Mouse (Mus musculus): ENCODE measurements around the gene Ipo9. TPM values are rescaled to one million over a fixed set of nuclear protein-coding genes. Genes with fewer than 3 reads are reported as not detected.
A peak's percentile ranks its signal among the peaks of the same experiment; 100 is the strongest.
"Not testable (repeated sequence)": the region's sequence is repeated elsewhere in the genome, so short reads cannot be mapped to it uniquely, and the experiment has no call there.

The Ipo9 gene
- polyA plus RNA-seq, 1 experiment from 2014 or later, result 123 TPM

- Histone ChIP-seq H3K4me1 (peaks cover 35% of the 10 kb centered on the region), H3K27ac (no peak overlapping the region), H3K4me3 (no peak overlapping the region), H3K9ac (no peak overlapping the region), H3K27me3 (no peaks in the 10 kb centered on the region), H3K4me2 (no peak overlapping the region), H3K9me3 (no peaks in the 10 kb centered on the region), H3K36me3 (peaks cover 30% of the 10 kb centered on the region)
- 91% methylated on average over 10 of the region's 10 CpGs for WGBS
- no peak for ATAC-seq (ENCODE audit: borderline replicate concordance, extremely low read depth, low FRiP score, low TSS enrichment)
These were observed 3.7 kb downstream of the Ipo9 start for GRCm38 (mm10) chr1:135426645-135427044.

- 0 out of 2 replicates have a peak, but pooled peaks cover 10% of the 10 kb centered on the region for H3K4me1 ChIP-seq
- no peak overlapping the region for H3K4me3 ChIP-seq
- WGBS, result 87% methylated on average over 6 of the region's 6 CpGs
- no peaks in the 10 kb centered on the region for H3K27me3 ChIP-seq
- no peak overlapping the region for H3K27ac ChIP-seq
- ATAC-seq (ENCODE audit: borderline replicate concordance, extremely low read depth, low FRiP score, low TSS enrichment), result no peak
- H3K4me2 ChIP-seq, result no peak overlapping the region
- H3K9me3 ChIP-seq, result no peaks in the 10 kb centered on the region
- H3K36me3 ChIP-seq, result peaks cover 52% of the 10 kb centered on the region
- no peak overlapping the region for H3K9ac ChIP-seq
These were observed 7.5 kb downstream of the Ipo9 start for GRCm38 (mm10) chr1:135422772-135423171.

GRCm38 (mm10) chr1:135413996-135414395, 16.3 kb downstream of the Ipo9 start:
- no peak for ATAC-seq (ENCODE audit: borderline replicate concordance, extremely low read depth, low FRiP score, low TSS enrichment)
- no peak overlapping the region for H3K4me3 ChIP-seq
- H3K4me2 ChIP-seq, result no peak overlapping the region
- no peak overlapping the region for H3K27ac ChIP-seq
- no peaks in the 10 kb centered on the region for H3K27me3 ChIP-seq
- H3K9me3 ChIP-seq, result no peaks in the 10 kb centered on the region
- H3K4me1 ChIP-seq, result 0 out of 2 replicates have a peak, but pooled peaks cover 4% of the 10 kb centered on the region
- H3K9ac ChIP-seq, result no peak overlapping the region
- H3K36me3 ChIP-seq, result peaks cover 81% of the 10 kb centered on the region

DNA sequence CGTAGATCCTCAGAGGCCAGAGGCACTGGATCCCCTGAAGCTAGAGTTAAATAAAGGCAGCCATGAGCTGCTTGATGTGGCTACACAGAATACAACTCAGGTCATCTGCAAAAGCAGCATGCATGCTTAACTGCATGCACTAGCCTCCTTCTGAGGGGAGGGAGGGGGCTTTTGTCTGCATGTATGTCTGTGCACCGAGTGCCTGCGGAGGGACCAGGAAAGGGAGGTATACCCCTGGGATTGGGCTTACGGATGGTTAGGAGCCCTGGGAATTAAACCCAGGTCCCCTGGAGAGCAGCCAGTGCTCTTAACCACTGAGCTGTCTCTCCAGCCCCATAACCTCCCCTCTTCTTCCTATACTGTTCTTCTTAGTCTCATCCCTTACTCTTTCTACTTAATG, 18.2 kb downstream of the Ipo9 start:
- Histone ChIP-seq H3K9ac (no peak overlapping the region), H3K4me1 (0 out of 2 replicates have a peak, but pooled peaks cover 4% of the 10 kb centered on the region), H3K36me3 (peaks cover 80% of the 10 kb centered on the region), H3K27me3 (no peaks in the 10 kb centered on the region), H3K9me3 (no peaks in the 10 kb centered on the region), H3K27ac (peak overlapping the region; percentile 58; the same call in 1 of the 2 replicates), H3K4me2 (no peak overlapping the region), H3K4me3 (no peak overlapping the region)
- 85% methylated on average over 4 of the region's 4 CpGs for WGBS
- ATAC-seq (ENCODE audit: borderline replicate concordance, extremely low read depth, low FRiP score, low TSS enrichment), result no peak

GRCm38 (mm10) chr1:135410967-135411366, 19.3 kb downstream of the Ipo9 start:
- H3K4me3 ChIP-seq, result no peak overlapping the region
- peak overlapping the region; percentile 58; the same call in 1 of the 2 replicates for H3K27ac ChIP-seq
- H3K9me3 ChIP-seq, result no peaks in the 10 kb centered on the region
- H3K9ac ChIP-seq, result no peak overlapping the region
- ATAC-seq (ENCODE audit: borderline replicate concordance, extremely low read depth, low FRiP score, low TSS enrichment), result peak; percentile 65
- H3K4me2 ChIP-seq, result no peak overlapping the region
- 0 out of 2 replicates have a peak, but pooled peaks cover 4% of the 10 kb centered on the region for H3K4me1 ChIP-seq
- 45% methylated on average over 2 of the region's 2 CpGs for WGBS
- H3K27me3 ChIP-seq, result no peaks in the 10 kb centered on the region
- H3K36me3 ChIP-seq, result peaks cover 79% of the 10 kb centered on the region

DNA sequence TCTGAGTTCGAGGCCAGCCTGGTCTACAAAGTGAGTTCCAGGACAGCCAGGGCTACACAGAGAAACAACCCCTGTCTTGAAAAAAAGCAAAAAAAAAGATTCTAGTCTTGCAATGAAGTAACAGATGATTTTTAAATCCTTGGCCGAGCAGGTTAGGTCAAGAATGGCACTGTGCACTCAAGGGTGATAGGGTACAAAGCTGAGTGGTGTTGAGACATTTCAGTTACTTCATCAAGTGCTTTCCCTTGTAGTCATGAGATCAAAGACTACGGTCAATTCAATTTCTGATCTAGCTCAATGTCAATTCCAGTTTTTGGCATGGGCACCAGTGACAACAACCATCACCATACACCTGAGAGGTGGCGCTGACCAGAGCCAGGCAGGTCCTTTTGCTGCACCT, 21.3 kb downstream of the Ipo9 start:
- H3K4me1 ChIP-seq, result 0 out of 2 replicates have a peak, but pooled peaks cover 4% of the 10 kb centered on the region
- no peak overlapping the region for H3K4me3 ChIP-seq
- no peak overlapping the region for H3K9ac ChIP-seq
- H3K27ac ChIP-seq, result no peak overlapping the region
- 93% methylated on average over 4 of the region's 4 CpGs for WGBS
- peaks cover 82% of the 10 kb centered on the region for H3K36me3 ChIP-seq
- no peaks in the 10 kb centered on the region for H3K9me3 ChIP-seq
- H3K4me2 ChIP-seq, result no peak overlapping the region
- H3K27me3 ChIP-seq, result no peaks in the 10 kb centered on the region
- ATAC-seq (ENCODE audit: borderline replicate concordance, extremely low read depth, low FRiP score, low TSS enrichment), result no peak

GRCm38 (mm10) chr1:135405356-135405755, 24.9 kb downstream of the Ipo9 start:
- Histone ChIP-seq H3K9me3 (no peaks in the 10 kb centered on the region), H3K4me2 (no peak overlapping the region), H3K4me1 (no peaks in the 10 kb centered on the region), H3K27me3 (no peaks in the 10 kb centered on the region), H3K4me3 (no peak overlapping the region), H3K36me3 (peaks cover 86% of the 10 kb centered on the region), H3K9ac (no peak overlapping the region), H3K27ac (no peak overlapping the region)
- WGBS, result 82% methylated on average over 7 of the region's 7 CpGs
- no peak for ATAC-seq (ENCODE audit: borderline replicate concordance, extremely low read depth, low FRiP score, low TSS enrichment)

DNA sequence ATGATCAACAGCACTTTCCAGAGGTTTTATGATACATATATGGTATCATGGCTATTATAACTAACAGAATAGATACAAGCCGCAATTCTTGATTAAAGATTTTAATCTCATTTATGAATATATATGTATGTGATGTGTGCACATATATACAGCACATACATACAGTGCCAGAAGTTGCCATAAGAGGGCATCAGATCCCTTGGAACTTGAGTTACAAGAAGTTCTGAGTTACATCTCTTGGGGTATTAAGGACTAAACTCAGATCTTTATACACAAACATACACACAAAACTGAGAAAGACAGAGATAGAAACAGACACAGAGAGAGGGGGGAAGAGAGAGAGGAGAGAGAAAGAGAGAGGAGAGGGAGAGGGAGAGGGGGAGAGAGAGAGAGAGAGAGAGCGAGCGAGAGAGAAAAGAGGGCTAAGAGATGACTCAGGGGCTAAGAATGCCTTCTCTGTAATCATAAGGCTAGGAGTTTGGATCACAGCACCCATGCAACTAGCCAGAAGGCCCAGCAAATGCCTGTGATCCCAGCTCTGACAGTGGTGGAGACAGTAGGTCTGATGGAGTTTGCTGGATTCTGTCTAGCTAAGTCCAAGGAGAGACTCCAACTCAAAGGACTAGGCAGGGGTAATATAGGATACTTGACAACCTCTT, 28.7 kb downstream of the Ipo9 start:
- no peak overlapping the region for H3K9ac ChIP-seq
- H3K27me3 ChIP-seq, result no peaks in the 10 kb centered on the region
- WGBS, result 91% methylated on average over 3 of the region's 3 CpGs
- H3K4me1 ChIP-seq, result no peaks in the 10 kb centered on the region
- no peaks in the 10 kb centered on the region for H3K9me3 ChIP-seq
- H3K27ac ChIP-seq, result no peak overlapping the region
- ATAC-seq (ENCODE audit: borderline replicate concordance, extremely low read depth, low FRiP score, low TSS enrichment), result no peak
- H3K4me2 ChIP-seq, result no peak overlapping the region
- H3K36me3 ChIP-seq, result peaks cover 86% of the 10 kb centered on the region
- H3K4me3 ChIP-seq, result no peak overlapping the region

DNA sequence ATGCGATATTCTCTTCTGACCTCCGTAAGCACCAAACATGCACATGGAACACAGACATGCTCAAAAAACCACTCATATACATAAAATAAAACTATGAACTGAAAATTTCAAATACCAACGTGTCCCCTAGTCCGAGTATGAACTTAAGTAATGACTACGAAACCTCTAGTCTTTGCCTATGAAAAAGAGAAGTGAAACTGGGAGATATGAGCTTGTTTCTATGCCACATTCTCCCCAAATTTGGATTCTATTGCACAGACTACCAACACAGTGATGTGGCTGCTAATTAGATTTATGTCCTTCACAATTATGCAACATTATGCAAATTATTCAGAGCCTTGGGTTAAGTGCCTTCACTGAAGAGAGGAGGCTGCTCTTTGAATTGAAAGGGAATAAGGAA, 30.8 kb downstream of the Ipo9 start:
- ATAC-seq (ENCODE audit: borderline replicate concordance, extremely low read depth, low FRiP score, low TSS enrichment), result no peak
- no peaks in the 10 kb centered on the region for H3K27me3 ChIP-seq
- WGBS, result 90% methylated on average over 5 of the region's 5 CpGs
- H3K36me3 ChIP-seq, result peaks cover 85% of the 10 kb centered on the region
- H3K9ac ChIP-seq, result no peak overlapping the region
- H3K4me2 ChIP-seq, result no peak overlapping the region
- H3K4me1 ChIP-seq, result no peaks in the 10 kb centered on the region
- no peak overlapping the region for H3K4me3 ChIP-seq
- no peak overlapping the region for H3K27ac ChIP-seq
- no peaks in the 10 kb centered on the region for H3K9me3 ChIP-seq

DNA sequence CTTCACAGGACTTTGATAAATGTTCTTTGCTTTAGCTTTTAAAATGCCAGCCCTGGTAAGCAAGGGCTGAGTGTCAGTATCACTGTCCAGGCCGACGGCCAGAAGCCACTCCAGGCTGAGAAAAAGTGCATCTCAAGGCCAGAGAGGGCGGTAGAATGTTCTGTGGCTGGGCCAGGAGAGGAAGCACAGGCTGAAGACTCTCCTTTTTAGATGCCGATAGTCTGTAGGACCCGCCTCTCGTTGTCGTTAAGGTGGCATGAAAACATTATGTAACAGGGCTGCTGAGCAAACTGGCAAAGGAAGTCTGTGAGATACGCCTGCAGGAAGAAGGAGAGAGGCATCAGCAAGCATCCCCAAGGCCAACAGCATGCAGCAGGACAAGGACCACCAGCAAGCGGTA, 45.1 kb downstream of the Ipo9 start:
- no peaks in the 10 kb centered on the region for H3K9me3 ChIP-seq
- no peak for ATAC-seq (ENCODE audit: borderline replicate concordance, extremely low read depth, low FRiP score, low TSS enrichment)
- no peak overlapping the region for H3K27ac ChIP-seq
- peaks cover 77% of the 10 kb centered on the region for H3K36me3 ChIP-seq
- no peak overlapping the region for H3K9ac ChIP-seq
- no peak overlapping the region for H3K4me2 ChIP-seq
- no peaks in the 10 kb centered on the region for H3K4me1 ChIP-seq
- no peaks in the 10 kb centered on the region for H3K27me3 ChIP-seq
- 79% methylated on average over 9 of the region's 9 CpGs for WGBS
- no peak overlapping the region for H3K4me3 ChIP-seq

- no peak overlapping the region for H3K4me3 ChIP-seq
- no peaks in the 10 kb centered on the region for H3K9me3 ChIP-seq
- WGBS, result 93% methylated on average over 5 of the region's 5 CpGs
- H3K9ac ChIP-seq, result no peak overlapping the region
- no peaks in the 10 kb centered on the region for H3K27me3 ChIP-seq
- H3K4me2 ChIP-seq, result no peak overlapping the region
- no peaks in the 10 kb centered on the region for H3K4me1 ChIP-seq
- ATAC-seq (ENCODE audit: borderline replicate concordance, extremely low read depth, low FRiP score, low TSS enrichment), result no peak
- no peak overlapping the region for H3K27ac ChIP-seq
- H3K36me3 ChIP-seq, result peaks cover 68% of the 10 kb centered on the region
These were observed 46.1 kb downstream of the Ipo9 start for GRCm38 (mm10) chr1:135384171-135384570.

- H3K4me3 ChIP-seq; H3K4me2 ChIP-seq; H3K9ac ChIP-seq; ATAC-seq (ENCODE audit: borderline replicate concordance, extremely low read depth, low FRiP score, low TSS enrichment); H3K27ac ChIP-seq; H3K4me1 ChIP-seq; H3K9me3 ChIP-seq; H3K27me3 ChIP-seq: not testable (repeated sequence)
- 58% methylated on average over 6 of the region's 6 CpGs for WGBS
- peaks cover 43% of the 10 kb centered on the region for H3K36me3 ChIP-seq
These were observed 48.7 kb downstream of the Ipo9 start for GRCm38 (mm10) chr1:135381560-135381959.
